Mouse (Mus musculus): ENCODE results near the gene Mtus2. TPM values are rescaled to one million over a fixed set of nuclear protein-coding genes. Genes with fewer than 3 reads are reported as not detected.

Gene Mtus2
- polyA plus RNA-seq, 1 experiment from 2014 or later = 15.0 TPM

DNA sequence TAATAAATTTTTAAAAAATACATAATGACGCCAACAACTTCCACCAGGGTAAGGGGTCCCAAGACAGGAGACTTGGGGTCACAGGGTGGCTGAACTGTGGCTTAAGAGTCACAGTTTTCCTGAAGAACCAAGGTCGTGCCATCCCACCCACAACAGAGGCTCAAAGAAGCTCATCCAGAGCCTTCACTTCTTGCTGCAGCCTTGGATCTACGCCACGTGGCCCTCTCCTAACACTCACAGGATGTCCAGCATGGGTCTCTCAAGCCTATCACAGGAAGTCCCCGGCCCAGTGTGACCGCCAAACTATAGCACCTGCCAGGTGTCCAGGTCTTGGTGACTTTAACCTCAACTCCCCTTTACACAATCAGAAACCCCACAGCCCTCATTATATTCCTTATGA lies 400.0 kb downstream of the Mtus2 start:
- DNase-seq (ENCODE audit: low spot score) = no peak
- peaks cover 1% of the 10 kb centered on the region; the same call in 1 of the 2 replicates for H3K36me3 ChIP-seq
- 93% methylated on average over 6 of the region's 6 CpGs for WGBS

DNA sequence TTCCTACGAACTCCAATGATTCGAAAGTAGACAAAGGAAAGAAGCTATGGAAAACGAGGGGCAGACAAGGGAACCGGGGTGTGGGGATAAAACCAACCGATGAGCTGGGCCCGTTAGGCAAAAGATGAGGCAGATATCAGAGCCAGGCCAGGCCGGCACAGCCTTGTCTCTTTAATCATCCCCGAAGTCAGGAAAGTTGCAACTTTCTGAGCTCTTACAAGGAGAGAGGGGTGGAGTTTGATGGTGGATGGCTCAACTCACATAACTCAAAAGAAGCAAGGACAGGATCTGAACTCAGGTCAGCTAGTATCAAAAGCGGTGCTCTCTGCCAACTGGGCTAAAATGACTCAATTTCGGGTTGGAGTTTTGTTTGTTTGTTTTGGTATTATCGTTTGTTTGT lies 402.0 kb downstream of the Mtus2 start:
- 95% methylated on average over 11 of the region's 11 CpGs for WGBS
- Histone ChIP-seq H3K9me3 (no peaks in the 10 kb centered on the region), H3K27ac (no peak overlapping the region), H3K4me1 (replicated peaks) (peaks cover 13% of the 10 kb centered on the region; the same call in 1 of the 2 replicates), H3K4me3 (no peak overlapping the region), H3K27me3 (ENCODE audit: insufficient read depth, poor library complexity, severe bottlenecking) (no peaks in the 10 kb centered on the region), H3K36me3 (peaks cover 3% of the 10 kb centered on the region; the same call in 1 of the 2 replicates)
- DNase-seq (ENCODE audit: low spot score) = no peak

More for the DNA sequence above, 400.0 kb downstream of the Mtus2 start:
- no peaks in the 10 kb centered on the region for H3K9me3 ChIP-seq
- no peaks in the 10 kb centered on the region for H3K27me3 ChIP-seq (ENCODE audit: insufficient read depth, poor library complexity, severe bottlenecking)
- H3K27ac ChIP-seq = no peak overlapping the region
- no peak overlapping the region for H3K4me3 ChIP-seq
- H3K4me1 ChIP-seq (replicated peaks) = peaks cover 17% of the 10 kb centered on the region; the same call in 1 of the 2 replicates

GRCm38 (mm10) chr5:148360922-148361758 lies 404.0 kb downstream of the Mtus2 start:
- Histone ChIP-seq H3K4me1 (replicated peaks) (peaks cover 13% of the 10 kb centered on the region; the same call in 1 of the 2 replicates), H3K27me3 (ENCODE audit: insufficient read depth, poor library complexity, severe bottlenecking) (no peaks in the 10 kb centered on the region), H3K9me3 (no peaks in the 10 kb centered on the region), H3K36me3 (peaks cover 10% of the 10 kb centered on the region), H3K27ac (no peak overlapping the region), H3K4me3 (no peak overlapping the region)
- DNase-seq (ENCODE audit: low spot score) = no peak
- WGBS = 77% methylated on average over 16 of the region's 16 CpGs

DNA sequence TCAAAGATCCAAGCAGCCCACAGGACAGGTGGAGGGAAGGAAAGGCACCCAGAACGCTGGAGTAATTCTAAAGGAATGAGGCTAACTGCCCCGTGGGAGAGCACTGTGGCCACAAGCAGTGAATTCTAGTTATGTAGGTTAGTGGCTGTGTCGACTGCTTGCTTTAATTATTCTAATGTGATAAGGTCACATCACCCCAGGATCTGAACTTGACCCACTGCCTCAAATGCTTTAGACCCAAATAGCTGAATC lies 404.6 kb downstream of the Mtus2 start:
- Histone ChIP-seq H3K4me3 (no peak overlapping the region), H3K9me3 (no peaks in the 10 kb centered on the region), H3K27me3 (ENCODE audit: insufficient read depth, poor library complexity, severe bottlenecking) (no peaks in the 10 kb centered on the region), H3K4me1 (replicated peaks) (peaks cover 13% of the 10 kb centered on the region; the same call in 1 of the 2 replicates), H3K36me3 (peaks cover 10% of the 10 kb centered on the region), H3K27ac (no peak overlapping the region)
- DNase-seq (ENCODE audit: low spot score) = no peak
- 61% methylated on average over 3 of the region's 3 CpGs for WGBS

- Histone ChIP-seq H3K9me3 (no peaks in the 10 kb centered on the region), H3K4me1 (replicated peaks) (peaks cover 13% of the 10 kb centered on the region; the same call in 1 of the 2 replicates)
- WGBS = 95% methylated on average over 7 of the region's 7 CpGs
Observed at GRCm38 (mm10) chr5:148362296-148362695, 405.2 kb downstream of the Mtus2 start.

DNA sequence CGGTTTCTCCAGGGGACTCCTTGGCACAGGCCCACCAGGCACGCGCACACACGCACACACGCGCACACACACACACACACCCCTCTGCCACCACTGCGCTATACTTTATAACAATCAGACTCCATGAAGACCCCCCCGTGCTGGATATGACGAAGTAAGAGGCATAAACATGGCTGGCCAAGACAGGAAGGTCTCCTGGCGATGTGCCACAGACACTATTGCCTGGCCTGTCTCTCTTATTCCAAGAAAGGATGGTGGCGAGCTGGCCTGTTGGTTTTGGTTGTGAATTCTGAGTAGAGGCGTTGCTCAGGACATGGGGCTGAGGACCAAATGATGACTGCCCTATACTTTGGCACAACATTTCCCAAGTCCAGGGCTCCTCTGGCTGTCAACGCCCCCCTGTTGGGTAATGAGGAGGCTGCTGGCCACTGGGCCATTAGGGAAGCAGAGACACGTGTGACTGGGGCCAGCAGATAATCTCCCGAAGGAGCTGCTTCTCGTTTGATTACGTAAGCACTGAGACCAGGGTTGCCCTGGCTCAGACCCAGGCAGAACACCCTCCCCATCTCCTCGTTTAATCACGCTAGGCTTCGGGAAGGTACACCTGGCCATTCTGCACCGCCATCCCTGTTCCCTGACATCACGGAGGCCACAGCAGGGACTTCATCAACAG lies 406.5 kb downstream of the Mtus2 start:
- WGBS = 91% methylated on average over 22 of the region's 22 CpGs
- H3K9me3 ChIP-seq = no peaks in the 10 kb centered on the region
- H3K27me3 ChIP-seq (ENCODE audit: insufficient read depth, poor library complexity, severe bottlenecking) = no peaks in the 10 kb centered on the region
- H3K4me3 ChIP-seq = no peak overlapping the region
- DNase-seq (ENCODE audit: low spot score) = no peak
- H3K36me3 ChIP-seq = peaks cover 10% of the 10 kb centered on the region; the same call in 1 of the 2 replicates
- peaks cover 13% of the 10 kb centered on the region; the same call in 1 of the 2 replicates for H3K4me1 ChIP-seq (replicated peaks)
- no peak overlapping the region for H3K27ac ChIP-seq

More at GRCm38 (mm10) chr5:148362296-148362695, 405.2 kb downstream of the Mtus2 start:
- peaks cover 10% of the 10 kb centered on the region; the same call in 1 of the 2 replicates for H3K36me3 ChIP-seq
- H3K27me3 ChIP-seq (ENCODE audit: insufficient read depth, poor library complexity, severe bottlenecking) = no peaks in the 10 kb centered on the region
- no peak overlapping the region for H3K27ac ChIP-seq
- no peak for DNase-seq (ENCODE audit: low spot score)
- no peak overlapping the region for H3K4me3 ChIP-seq

Other genes starting within 250 kb of the Mtus2 start
- gene Flt1, start 231.3 kb upstream of the Mtus2 start, polyA plus RNA-seq (2016; fragmentation: Nextera tagmentation; extraction: Ambion mirVana) = 11.8 and 13.0 TPM in 2 replicates
- gene Pomp, start 96.9 kb upstream of the Mtus2 start, polyA plus RNA-seq (2016; fragmentation: Nextera tagmentation; extraction: Ambion mirVana) = 499 and 521 TPM in 2 replicates
- 3.0 and 3.9 TPM in 2 replicates for gene Slc46a3, start 62.5 kb upstream of the Mtus2 start, polyA plus RNA-seq (2016; fragmentation: Nextera tagmentation; extraction: Ambion mirVana)